Mouse (Mus musculus) kidney, adult 2 months (tissue): ENCODE data around the gene Gja5.

ENCODE experiments used
- CTCF ChIP-seq: fragments of 200-500 bp; conservative IDR thresholded peaks from 2 replicates; pipeline ENCODE4 v1.5.1; 2011; ENCODE audit warnings: low read depth, mild to moderate bottlenecking, control low read depth, low read length, moderate library complexity, mixed read lengths; ENCODE audit not compliant: insufficient read depth, insufficient read length
- POLR2A ChIP-seq: fragments of 200-500 bp; IDR thresholded peaks from one replicate; pipeline ENCODE4 v1.6.1; 2011; ENCODE audit warnings: low read depth, low read length, control low read depth

DNA sequence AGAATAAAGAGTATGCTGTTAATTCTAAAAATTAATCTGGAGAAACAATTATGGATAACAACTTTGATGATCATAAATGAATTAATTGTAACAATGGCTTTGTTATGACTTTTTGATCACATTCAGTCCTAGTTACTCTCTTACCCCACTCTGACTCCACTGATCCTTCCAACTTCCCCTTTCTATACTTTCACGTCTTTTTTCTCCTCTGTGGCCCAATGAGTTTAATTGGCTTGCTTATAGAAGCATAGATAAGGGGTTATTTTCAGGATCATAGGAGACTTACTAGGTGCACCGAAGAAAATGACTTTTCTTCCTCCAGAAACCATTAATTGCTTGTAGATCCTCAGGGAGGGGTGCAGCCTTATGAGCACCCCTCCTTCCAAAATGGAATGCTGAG lies 38.2 kb downstream of the Gja5 start:
- TF ChIP-seq CTCF (no peak), POLR2A (no peak)
